Mouse (Mus musculus) hindbrain, postnatal 0 days (tissue): Measurements from ENCODE around the gene Usp7. TPM values are rescaled to one million over a fixed set of nuclear protein-coding genes. Genes with fewer than 3 reads are reported as not detected.

ENCODE experiments used
- ATAC-seq: fragments of 200-750 bp; cut with Nextera tagmentation; 2 replicates; pipeline ENCODE4 v1.8.0; 2017; ENCODE audit warnings: mild to moderate bottlenecking, moderate TSS enrichment, moderate library complexity
- DNase-seq: peaks from one replicate; pipeline ENCODE4 v3.0.0-alpha.2; 2015; ENCODE audit warnings: low spot score
- H3K27ac ChIP-seq: fragments of 300-500 bp; sonication (generic); 2 replicates; pipeline ENCODE4 v1.5.1; 2014; ENCODE audit warnings: mild to moderate bottlenecking
- H3K27me3 ChIP-seq: fragments of 300-500 bp; sonication (generic); 2 replicates; pipeline ENCODE4 v1.6.1; 2014; ENCODE audit warnings: low read length, mixed read lengths; ENCODE audit not compliant: insufficient read depth
- H3K36me3 ChIP-seq: fragments of 300-500 bp; sonication (generic); 2 replicates; pipeline ENCODE4 v1.6.1; 2014; ENCODE audit warnings: low read length, mixed read lengths; ENCODE audit not compliant: insufficient read depth
- H3K4me1 ChIP-seq: fragments of 300-500 bp; sonication (generic); 2 replicates; pipeline ENCODE4 v1.6.1; 2014; ENCODE audit warnings: antibody characterized with exemption, low read length, mixed read lengths; ENCODE audit not compliant: insufficient read depth
- H3K4me2 ChIP-seq: fragments of 300-500 bp; sonication (generic); 2 replicates; pipeline ENCODE4 v1.6.1; 2014; ENCODE audit warnings: low read depth, mild to moderate bottlenecking, low read length, moderate library complexity, mixed read lengths
- H3K4me3 ChIP-seq: fragments of 300-500 bp; sonication (generic); 2 replicates; pipeline ENCODE4 v1.5.1; 2014; ENCODE audit warnings: low read length
- H3K9ac ChIP-seq: fragments of 300-500 bp; sonication (generic); replicated peaks from 2 replicates; pipeline ENCODE4 v1.6.1; 2014; ENCODE audit warnings: mild to moderate bottlenecking, low read length, moderate library complexity, mixed read lengths
- H3K9me3 ChIP-seq: fragments of 300-500 bp; sonication (generic); 2 replicates; pipeline ENCODE4 v1.6.1; 2016; ENCODE audit warnings: low read length, mixed read lengths
- CTCF ChIP-seq: IDR thresholded peaks from 2 replicates; pipeline ENCODE4 v1.5.1; 2016; ENCODE audit warnings: antibody characterized with exemption, control low read depth, low read depth
- WGBS: fragments of 180-500 bp; shearing (Covaris S2); extraction: QIAGEN DNeasy Blood & Tissue Kit; methylation state at CpG from one replicate; pipeline ENCODE4 v1.1.7; 2014; 5-methylcytosine and 5-hydroxymethylcytosine counted together
- polyA plus RNA-seq: library from polyadenylated mRNA; unstranded; fragments of >200 nt; fragmentation: Nextera tagmentation; extraction: Ambion mirVana; gene quantifications from 2 replicates; pipeline ENCODE4 v1.2.1, GENCODE M21; 2015
- total RNA-seq: library from RNA; depleted of rRNA; stranded (reverse); fragments of >200 nt; gene quantifications from 2 replicates; pipeline ENCODE4 v1.2.3, GENCODE M21; 2014

The Usp7 gene
- total and polyA plus RNA-seq, 2 experiments from 2014 or later: 18.9 to 83.7 TPM

- ATAC-seq: peak; percentile 89
- Histone ChIP-seq H3K4me1 (peaks cover 26% of the 10 kb centered on the region; the same call in 1 of the 2 replicates), H3K36me3 (no peaks in the 10 kb centered on the region), H3K27me3 (no peaks in the 10 kb centered on the region), H3K9ac (peak within 1 kb of the TSS; percentile 74), H3K4me2 (peak within 1 kb of the TSS; percentile 77), H3K27ac (peak within 1 kb of the TSS; percentile 78), H3K9me3 (no peaks in the 10 kb centered on the region), H3K4me3 (peak within 1 kb of the TSS; percentile 78)
- peak; percentile 96 for DNase-seq
- peak; percentile 37 for TF ChIP-seq CTCF
- under 1% methylated on average over 67 of the region's 67 CpGs for WGBS
These were observed 120.4 kb downstream of the Usp7 start, which contains the start of gene Carhsp1 for GRCm38 (mm10) chr16:8671551-8672349. Gene Carhsp1, minus strand, starts transcription at chr16:8672155.

GRCm38 (mm10) chr16:8670041-8671035 lies 121.8 kb downstream of the Usp7 start:
- peak; percentile 69 for DNase-seq
- H3K9me3 ChIP-seq: no peaks in the 10 kb centered on the region
- peak overlapping the region; percentile 78 for H3K4me3 ChIP-seq
- peak overlapping the region; percentile 78; the same call in 1 of the 2 replicates for H3K27ac ChIP-seq
- peak; percentile 59 for ATAC-seq
- 7% methylated on average over 15 of the region's 15 CpGs for WGBS
- H3K36me3 ChIP-seq: no peaks in the 10 kb centered on the region
- H3K9ac ChIP-seq: peak overlapping the region; percentile 74
- no peaks in the 10 kb centered on the region for H3K27me3 ChIP-seq
- H3K4me2 ChIP-seq: peak overlapping the region; percentile 77
- TF ChIP-seq CTCF: no peak
- peaks cover 26% of the 10 kb centered on the region; the same call in 1 of the 2 replicates for H3K4me1 ChIP-seq

- peaks cover 26% of the 10 kb centered on the region; the same call in 1 of the 2 replicates for H3K4me1 ChIP-seq
- no peak for ATAC-seq
- TF ChIP-seq CTCF: no peak
These were observed 122.7 kb downstream of the Usp7 start for GRCm38 (mm10) chr16:8669432-8669831.

GRCm38 (mm10) chr16:8668386-8668785 lies 123.7 kb downstream of the Usp7 start:
- H3K36me3 ChIP-seq: no peaks in the 10 kb centered on the region
- DNase-seq (no peak), ATAC-seq (no peak)
- H3K4me1 ChIP-seq: peaks cover 26% of the 10 kb centered on the region; the same call in 1 of the 2 replicates
- no peak for TF ChIP-seq CTCF
- H3K4me2 ChIP-seq: no peak overlapping the region
- WGBS: 46% methylated on average over 2 of the region's 2 CpGs
- no peak overlapping the region for H3K9ac ChIP-seq
- H3K9me3 ChIP-seq: no peaks in the 10 kb centered on the region
- H3K27ac ChIP-seq: no peak overlapping the region
- H3K27me3 ChIP-seq: no peaks in the 10 kb centered on the region
- no peak overlapping the region for H3K4me3 ChIP-seq

More at GRCm38 (mm10) chr16:8669432-8669831, 122.7 kb downstream of the Usp7 start:
- Histone ChIP-seq H3K9ac (peak overlapping the region; percentile 31; the same call in 1 of the 2 replicates), H3K27ac (0 out of 2 replicates have a peak overlapping the region, but pooled peaks have one; percentile 22), H3K4me3 (peak overlapping the region; percentile 78), H3K4me2 (peak overlapping the region; percentile 77), H3K27me3 (no peaks in the 10 kb centered on the region), H3K36me3 (no peaks in the 10 kb centered on the region), H3K9me3 (no peaks in the 10 kb centered on the region)
- DNase-seq: peak; percentile 43
- WGBS: 44% methylated on average over 5 of the region's 5 CpGs

GRCm38 (mm10) chr16:8667814-8668213 lies 124.3 kb downstream of the Usp7 start:
- Histone ChIP-seq H3K9me3 (no peaks in the 10 kb centered on the region), H3K4me3 (no peak overlapping the region), H3K27me3 (no peaks in the 10 kb centered on the region), H3K4me1 (peaks cover 26% of the 10 kb centered on the region; the same call in 1 of the 2 replicates), H3K36me3 (no peaks in the 10 kb centered on the region), H3K4me2 (no peak overlapping the region), H3K9ac (no peak overlapping the region), H3K27ac (no peak overlapping the region)
- no peak for DNase-seq
- TF ChIP-seq CTCF: no peak
- no peak for ATAC-seq
- WGBS: 71% methylated on average over 4 of the region's 4 CpGs

GRCm38 (mm10) chr16:8667261-8667660 lies 124.8 kb downstream of the Usp7 start:
- WGBS: 81% methylated on average over 7 of the region's 7 CpGs
- H3K27me3 ChIP-seq: no peaks in the 10 kb centered on the region
- ATAC-seq: no peak
- H3K4me1 ChIP-seq: peaks cover 26% of the 10 kb centered on the region; the same call in 1 of the 2 replicates
- no peak overlapping the region for H3K4me3 ChIP-seq
- H3K9ac ChIP-seq: no peak overlapping the region
- no peak overlapping the region for H3K27ac ChIP-seq
- H3K36me3 ChIP-seq: 0 out of 2 replicates have a peak, but pooled peaks cover 3% of the 10 kb centered on the region
- H3K9me3 ChIP-seq: no peaks in the 10 kb centered on the region
- DNase-seq: no peak
- H3K4me2 ChIP-seq: no peak overlapping the region
- no peak for TF ChIP-seq CTCF
